Mouse (Mus musculus): ENCODE measurements around the gene Clec18a.
"Not testable (repeated sequence)": the region's sequence is repeated elsewhere in the genome, so short reads cannot be mapped to it uniquely, and the experiment has no call there.

Gene Clec18a

DNA sequence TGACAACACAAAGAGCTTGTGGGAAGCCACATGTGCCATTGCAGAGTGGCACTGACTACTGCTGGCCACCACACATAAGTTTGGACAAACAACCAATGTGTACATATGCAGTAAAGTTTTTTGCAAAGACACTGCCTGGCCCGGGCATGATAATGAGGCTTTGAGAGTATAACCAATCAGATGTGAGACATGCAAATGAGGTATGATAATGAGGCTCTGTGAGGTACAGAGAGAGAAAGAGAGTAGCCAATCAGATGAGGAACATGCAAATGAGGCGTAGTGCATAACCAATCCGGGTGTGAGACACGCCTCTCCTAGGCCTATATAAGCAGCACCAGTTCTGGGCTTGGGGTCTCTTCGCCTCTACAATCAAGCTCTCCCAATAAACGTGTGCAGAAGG is at the start of gene Clec18a:
Gene Clec18a (minus strand): TSS at position 101 of the 400 bp plus-strand sequence.
- DNase-seq (ENCODE audit: low spot score in 2 of 2), result not testable (repeated sequence)

DNA sequence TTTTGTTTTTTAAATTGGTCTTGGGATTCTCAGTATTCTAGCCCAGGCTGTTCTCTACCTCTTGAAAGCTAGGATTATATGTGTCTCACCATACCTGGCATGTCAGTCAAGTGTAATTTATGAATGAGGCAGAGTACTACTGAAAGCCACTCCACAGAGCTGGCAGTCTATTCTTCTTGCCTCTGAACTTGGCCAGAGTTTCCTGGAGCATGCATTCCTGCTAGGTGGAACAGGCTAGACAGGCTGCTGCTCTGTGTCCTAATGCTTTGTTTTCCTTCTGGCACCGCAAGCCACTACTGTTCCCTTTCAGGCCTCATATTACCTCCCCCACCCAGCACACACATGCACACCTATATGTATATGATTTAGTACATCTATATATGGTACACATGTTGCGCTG is 38.5 kb upstream of the Clec18a start:
- DNase-seq (ENCODE audit: low spot score in 2 of 2), result no peak

DNA sequence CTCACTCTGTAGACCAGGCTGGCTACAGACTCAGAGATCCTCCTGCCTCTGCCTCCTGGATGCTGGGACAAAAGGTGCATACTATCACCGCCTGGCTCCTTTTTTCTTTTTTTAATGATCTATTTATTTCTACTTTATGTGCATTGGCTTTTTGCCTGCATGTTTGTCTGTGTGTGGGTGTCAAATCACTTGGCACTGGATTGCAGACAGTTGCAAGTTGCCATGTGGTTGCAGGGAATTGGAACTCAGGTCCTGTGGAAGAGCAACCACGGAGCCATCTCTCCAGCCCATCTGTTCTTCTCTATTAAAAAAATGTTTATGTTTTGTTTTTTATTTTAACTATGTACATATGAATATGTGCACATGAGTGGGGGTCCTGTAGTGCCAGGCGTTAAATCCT is 27.3 kb upstream of the Clec18a start:
- DNase-seq (ENCODE audit: low spot score in 2 of 2), result no peak

DNA sequence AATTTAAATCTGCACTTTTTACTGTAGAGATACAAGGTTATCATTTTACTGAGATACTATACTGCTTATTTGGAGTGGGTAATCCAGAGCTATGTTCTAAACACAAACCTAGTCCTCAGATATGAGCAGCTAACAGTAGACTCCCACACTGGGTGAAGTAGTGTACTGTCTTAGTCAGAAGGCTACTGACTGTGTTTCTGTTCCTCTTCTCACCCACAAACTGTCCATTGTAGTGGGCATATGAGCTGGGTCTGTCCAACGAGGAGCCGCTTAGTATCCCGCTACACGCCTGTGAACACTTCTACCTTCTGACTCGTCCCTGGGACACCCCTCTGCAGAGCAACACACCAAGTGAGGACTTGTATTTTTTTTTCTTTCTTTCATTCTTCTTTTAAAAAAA is 22.7 kb upstream of the Clec18a start:
- no peak for DNase-seq (ENCODE audit: low spot score in 2 of 2)

DNA sequence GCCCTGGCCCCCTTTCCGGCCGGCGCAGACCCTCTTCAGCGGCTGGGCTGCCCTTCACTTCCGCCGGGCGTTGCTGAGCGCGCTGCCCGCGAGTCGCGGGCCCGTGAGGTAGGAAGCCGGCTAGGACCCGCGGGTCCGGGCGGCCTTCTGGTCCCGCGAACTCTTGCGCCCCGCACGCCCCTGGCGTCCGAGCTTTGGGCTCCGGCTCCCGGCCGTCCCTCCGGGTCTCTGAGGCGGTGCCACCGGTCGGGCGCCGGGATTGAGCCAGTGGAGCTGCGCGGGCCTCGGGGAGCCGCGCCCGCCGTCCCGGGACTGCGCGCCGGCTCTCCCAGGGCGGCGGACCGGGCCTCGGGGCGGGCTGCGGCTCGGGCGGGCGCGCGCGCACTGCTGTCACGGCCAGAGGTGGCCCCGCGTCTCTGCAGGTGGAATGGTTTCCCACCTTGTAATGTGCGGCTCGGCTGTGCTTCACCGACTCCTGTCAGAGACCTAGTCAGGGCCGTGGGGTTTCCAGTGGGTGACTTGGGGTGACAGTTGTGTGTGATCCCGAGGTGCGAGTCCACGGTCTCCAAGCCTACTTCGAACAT is 2.6 kb upstream of the Clec18a start:
- DNase-seq (ENCODE audit: low spot score in 2 of 2), result peak in 1 of 2 experiments; percentile 13

DNA sequence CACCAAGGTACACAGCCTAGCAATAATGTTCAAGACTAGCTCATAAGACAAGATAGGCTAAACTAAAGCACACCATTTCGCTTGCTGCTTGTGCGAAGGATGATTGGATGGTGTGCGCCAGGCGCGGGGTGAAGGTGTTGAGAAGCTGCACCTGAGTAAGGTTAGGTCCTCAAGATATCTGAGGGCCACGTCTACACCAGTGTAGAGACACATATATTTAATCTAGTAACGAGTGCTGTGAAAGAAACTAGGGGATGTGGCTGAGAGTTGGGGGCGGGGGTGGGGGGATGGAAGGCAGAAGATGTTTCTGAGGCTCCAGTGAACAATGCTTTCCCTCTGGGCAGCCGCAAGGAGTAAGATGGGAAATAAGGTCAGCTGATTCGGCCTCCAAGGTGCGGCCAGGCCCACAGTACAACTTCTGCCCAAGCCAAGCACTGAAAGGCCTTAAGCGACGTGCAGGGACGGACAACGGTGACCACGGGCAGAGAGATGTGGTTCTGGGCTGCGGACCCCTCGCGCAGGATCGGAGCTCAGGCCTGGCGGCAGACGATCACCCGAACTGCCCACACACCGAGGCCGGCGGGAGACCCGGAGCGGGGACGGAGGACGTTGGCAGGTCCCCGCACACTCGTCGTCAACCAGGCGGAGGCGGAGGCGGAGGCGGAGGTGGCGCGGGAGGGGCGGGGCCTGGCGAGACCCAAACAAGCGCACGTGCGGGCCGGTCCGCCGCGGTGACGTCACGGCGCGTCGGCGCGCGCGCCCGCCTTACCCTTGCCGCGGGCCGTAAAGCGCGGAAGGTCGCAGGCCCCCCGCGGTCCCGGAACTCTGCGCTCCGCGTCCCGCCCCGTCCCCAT is 1.9 kb upstream of the Clec18a start, which contains the start of gene Pdpr:
Gene Pdpr (plus strand): TSS at position 766 of the 854 bp plus-strand sequence.
- DNase-seq (ENCODE audit: low spot score in 2 of 2), result peak; percentile 71 to 85

DNA sequence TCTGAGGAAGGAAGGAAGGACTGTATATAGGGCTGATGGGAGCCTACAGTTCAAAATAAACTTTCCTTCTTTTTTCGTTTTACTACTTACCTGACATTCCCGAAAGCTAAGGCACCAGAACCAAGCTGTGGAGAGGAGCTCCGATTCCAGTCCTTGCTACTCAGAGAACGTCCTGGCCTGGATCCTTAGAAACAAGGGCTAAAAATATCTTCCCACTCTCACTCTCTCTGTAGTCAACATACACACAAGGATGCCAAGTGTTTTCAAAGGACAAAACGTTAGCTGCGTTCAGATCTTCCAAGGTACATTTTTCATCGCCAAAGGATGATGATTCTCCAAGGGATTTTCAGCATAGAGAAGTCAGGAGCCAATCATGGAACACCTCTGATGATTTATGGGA is 520 bp downstream of the Clec18a start:
- peak in 1 of 2 experiments; percentile 16 for DNase-seq (ENCODE audit: low spot score in 2 of 2)

DNA sequence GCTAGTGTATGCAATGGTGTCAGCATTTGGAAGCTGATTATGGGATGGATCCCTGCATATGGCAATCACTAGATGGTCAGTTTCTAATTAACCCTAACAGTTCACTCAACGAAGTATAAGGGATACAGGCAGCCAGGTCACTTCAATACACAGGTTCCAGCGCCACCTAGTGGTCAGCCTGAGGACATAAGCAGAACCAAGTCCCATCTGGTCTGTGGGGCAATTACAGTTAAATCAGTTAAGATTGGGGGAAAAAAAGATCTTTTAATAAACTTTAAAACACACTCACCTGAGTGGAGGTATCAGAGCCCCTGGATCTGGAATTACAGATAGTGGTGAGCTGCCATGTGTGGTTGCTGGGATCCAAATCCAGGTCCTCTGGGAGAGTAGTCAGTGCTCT is 2.1 kb downstream of the Clec18a start:
- DNase-seq (ENCODE audit: low spot score in 2 of 2), result peak; percentile 16 to 50

DNA sequence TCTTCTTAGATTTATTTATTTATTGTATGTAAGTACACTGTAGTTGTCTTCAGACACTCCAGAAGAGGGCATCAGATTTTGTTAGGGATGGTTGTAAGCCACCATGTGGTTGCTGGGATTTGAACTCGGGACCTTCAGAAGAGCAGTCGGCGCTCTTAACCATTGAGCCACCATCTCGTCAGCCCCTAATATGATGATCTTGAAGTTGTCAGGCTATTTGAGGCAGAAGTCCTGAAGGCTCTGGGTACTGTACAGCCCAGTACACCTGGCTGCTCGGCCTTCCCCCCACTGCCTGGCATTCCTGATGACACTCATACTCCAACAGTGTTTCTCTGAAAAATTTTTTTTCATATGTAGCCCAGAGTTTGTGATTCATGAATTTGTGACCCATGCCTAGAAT is 8.3 kb downstream of the Clec18a start:
- DNase-seq (ENCODE audit: low spot score in 2 of 2), result not testable (repeated sequence)

DNA sequence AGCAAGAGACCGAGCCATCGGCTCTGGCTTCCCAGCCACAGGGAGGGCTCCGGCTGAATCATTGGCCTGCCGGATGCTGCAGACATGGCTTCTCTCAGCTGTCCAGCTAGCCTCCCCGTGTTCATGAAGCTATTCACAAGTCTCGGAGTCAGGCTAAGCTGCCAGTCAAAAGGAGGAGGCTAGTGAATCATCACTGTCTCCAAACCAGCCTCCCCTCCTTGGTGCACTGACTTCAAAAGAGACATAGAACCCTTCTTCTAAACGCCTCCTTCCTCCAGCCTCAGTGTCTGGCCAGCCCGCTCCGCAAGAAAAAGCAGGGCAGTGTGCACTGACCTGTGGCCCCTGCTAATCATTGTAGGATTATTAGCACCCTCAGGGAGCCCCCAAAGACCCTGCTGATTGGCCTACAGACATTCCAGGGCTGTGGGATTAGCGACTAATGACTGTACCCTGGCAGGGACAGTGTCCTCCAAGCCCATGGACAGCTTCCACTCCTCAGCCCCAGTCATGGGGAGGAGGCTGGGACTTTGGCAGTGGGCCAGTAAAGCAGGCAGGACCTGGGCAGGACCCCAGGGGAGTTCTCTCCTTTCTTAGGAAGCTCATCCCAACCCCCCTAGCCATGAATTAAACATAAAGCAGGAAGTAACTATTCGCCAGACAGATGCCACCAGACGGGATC is 10.5 kb downstream of the Clec18a start:
- no peak for DNase-seq (ENCODE audit: low spot score in 2 of 2)

DNA sequence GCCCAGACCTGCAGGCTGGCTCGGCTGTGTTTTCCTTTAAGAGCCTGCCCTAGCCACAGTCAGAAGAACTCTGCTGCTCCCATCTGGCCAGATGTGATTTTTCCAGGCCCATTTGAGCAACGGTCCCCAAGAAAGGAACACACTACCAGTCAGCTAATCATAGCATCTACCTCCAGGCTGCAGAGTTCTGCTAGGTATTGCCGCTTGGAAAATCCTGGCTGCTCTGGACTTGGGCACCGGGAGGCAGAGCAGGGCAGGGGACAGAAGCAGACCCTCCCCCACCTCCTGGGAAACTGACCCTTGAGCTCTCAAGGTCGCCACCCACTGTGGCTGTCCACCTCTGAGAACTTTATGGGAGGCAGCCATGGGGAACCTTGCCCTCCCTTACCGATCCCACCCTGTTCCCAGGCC is 12.4 kb downstream of the Clec18a start:
- no peak for DNase-seq (ENCODE audit: low spot score in 2 of 2)

DNA sequence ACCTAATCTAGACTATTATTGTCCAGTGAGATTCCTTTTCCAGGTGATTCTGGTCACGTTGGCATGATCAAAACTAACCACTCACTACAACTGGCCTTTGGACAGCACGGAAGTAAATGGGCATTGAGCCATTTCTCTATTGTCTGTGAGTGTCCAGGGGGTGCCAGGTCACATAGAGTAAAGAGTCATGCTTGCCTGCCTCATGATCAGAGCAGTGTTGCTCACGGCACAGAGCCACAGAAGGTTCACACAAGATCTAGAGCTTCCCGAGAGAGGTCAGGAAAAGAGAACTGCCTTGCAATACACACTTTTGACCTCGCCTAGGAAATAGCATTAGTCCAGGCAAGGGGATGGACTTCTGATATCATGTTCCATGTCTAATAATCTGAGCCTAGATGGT is 12.8 kb downstream of the Clec18a start:
- no peak for DNase-seq (ENCODE audit: low spot score in 2 of 2)

DNA sequence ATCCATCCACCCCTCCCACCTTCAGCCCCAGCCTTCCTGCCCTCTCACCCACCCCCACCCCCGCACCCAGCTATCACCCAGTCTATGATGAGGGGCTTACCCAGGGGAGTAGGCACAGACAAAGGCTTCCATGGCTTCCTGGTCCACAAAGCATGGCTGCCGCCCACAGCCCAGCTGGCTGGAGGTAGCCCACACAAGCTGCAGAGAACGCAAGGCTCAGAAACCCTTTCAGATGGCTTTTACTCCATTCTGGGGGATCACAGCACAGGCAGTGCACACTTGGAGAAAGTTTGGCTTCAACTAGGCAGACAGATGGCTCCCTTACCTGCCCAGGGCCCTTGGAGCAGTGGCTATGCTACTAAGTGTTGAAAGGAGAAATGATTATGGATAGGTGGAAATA is 16.3 kb downstream of the Clec18a start:
- DNase-seq (ENCODE audit: low spot score in 2 of 2), result peak in 1 of 2 experiments; percentile 73

DNA sequence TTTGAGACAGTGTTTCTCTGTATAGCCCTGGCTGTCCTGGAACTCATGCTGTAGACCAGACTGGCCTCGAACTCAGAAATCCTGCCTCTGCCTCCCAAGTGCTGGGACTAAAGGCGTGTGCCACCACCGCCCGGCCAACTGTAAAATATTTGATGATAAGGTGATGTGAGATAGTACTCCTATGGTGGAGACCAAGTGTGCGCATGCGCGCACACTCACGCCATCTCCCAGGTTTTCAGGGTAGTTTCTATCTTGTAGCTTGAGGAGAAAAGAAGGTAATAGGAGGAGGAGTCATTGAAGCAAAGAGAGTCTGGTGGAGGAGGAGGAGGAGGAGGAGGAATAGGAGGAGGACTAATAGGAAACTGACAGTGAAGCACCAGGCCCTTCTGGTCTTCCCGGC is 23.6 kb downstream of the Clec18a start:
- not testable (repeated sequence) for DNase-seq (ENCODE audit: low spot score in 2 of 2)

DNA sequence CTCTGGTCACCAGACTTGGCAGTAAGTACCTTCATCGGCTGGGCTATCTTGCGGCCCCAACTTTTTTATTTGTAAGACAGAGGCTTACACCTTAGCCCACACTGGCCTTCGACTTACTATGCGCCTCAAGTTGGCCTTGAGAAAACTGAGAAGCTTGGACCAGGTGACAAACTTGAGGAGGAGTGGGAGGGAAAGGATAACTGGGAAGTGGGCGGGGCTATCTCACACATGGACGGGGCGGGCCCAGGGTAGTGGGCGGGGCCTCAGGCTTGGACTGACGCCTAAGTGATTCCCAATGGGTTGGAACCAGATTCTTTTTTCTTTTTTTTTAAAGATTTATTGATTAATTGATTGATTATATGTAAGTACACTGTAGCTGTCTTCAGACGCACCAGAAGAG is 24.8 kb downstream of the Clec18a start:
- no peak for DNase-seq (ENCODE audit: low spot score in 2 of 2)

DNA sequence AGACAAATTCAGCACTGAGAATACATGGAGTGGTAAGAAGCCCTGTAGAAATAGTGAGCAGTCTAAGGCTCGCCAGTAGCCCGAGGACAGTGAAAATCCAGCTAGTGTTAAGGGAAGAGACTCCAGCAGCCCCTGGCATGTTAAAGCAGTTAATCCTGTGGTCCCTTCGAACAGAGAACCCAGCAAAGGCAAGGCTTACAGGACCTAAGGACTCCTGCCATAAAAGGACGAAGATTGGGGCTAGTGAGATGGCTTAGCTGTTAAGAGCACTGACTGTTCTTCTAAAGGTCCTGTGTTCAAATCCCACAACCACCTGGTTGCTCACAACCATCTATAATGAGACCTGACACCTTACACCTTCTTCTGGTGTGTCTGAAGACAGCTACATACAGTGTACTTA is 25.9 kb downstream of the Clec18a start:
- DNase-seq (ENCODE audit: low spot score in 2 of 2), result no peak

DNA sequence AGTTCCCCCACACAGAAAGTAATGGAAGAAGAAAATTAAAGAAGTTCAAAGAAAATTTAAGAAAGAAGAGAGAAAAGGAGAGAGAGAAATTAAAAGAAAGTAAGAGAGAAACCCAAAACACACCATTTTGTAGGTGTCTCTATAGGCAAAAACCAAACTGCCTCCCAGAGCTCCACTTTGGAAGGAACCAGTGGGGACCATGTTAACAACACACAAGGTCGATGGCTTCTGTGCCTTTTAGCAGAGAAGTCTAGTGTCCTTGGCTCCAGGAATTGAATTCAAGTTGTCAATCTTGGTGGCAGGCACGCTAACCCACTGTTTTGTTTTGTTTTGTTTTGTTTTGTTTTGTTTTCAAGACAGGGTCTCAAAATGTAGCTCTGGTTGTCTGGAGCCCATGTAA is 29.3 kb downstream of the Clec18a start:
- DNase-seq (ENCODE audit: low spot score in 2 of 2), result no peak

DNA sequence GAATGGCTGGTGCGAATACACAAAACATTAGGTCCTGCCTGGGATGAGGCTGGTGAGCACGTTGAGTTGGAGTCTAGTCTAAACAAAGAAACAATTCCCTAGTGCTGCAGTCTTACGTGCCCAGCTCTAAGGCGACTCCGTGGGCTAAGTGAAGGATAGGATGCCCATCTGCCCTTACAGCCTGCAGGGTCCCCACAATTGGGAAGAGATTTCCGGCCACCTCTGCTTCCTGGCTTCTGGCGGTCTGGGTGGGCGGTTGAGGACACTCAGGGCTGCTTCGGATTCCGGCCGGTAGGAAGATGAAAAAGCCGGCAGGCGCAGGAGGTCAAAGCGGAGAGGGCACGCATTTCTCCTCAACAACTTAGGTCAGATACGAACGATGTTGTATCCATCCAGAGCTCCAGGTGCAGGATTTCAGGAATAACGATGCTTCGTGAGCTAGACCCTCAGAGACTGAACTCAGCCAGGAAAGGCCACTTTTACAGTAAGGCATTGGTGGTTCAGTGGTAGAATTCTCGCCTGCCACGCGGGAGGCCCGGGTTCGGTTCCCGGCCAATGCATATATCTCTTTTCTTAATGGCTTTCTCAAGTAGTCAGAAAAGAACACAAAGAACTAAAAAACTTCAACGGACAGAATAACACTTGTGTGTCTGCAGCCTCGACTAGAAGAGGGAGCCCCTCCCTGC is 30.0 kb downstream of the Clec18a start:
- peak; percentile 79 to 96 for DNase-seq (ENCODE audit: low spot score in 2 of 2)

DNA sequence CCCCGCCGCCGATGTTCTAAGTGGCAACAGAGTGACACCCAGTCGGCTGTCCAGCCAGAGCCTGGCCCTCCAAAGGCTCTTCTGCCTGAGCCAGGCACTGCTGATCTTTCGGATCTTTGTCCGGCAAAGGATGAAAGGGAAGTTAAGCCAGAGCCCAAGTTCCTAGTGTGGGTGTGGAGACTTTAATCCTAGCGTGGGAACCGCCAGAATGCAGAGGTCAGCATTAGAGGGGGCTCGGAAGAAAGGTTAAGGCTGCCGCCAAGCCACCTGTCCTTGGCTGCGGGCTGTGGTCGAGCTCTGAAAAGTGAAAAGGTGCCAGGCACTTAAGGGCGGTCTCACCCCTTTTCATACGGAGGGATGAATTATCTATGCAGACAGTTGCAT is 30.5 kb downstream of the Clec18a start:
- no peak for DNase-seq (ENCODE audit: low spot score in 2 of 2)

DNA sequence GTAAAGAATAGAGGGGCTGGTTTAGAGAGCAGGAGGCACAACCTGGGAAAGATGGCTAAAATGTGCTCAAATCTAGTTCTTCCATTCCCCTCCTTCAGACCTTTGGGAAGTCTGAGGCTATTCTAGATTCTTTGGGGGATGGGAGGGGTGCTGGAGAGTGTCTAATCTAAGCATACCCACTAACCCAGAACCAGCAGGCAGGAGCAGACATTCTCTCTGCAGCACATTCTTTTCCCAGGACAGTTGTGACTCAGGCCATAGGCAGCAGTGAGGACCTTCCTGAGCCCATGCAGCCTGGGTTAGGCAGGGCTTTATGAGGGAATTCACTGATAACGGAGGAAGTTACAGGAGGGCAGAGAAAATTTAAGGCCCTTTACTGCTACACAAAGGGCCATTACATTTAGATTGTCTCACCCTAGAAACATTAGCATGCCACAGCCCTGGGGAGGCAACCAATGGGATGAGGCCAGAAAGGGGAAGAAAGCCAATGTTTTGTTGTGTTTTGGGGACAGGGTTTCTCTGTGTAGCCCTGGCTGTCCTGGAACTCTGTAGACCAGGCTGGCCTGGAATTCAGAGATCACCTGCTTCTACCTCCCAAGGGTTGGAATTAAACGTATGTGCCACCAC is 33.2 kb downstream of the Clec18a start:
- no peak for DNase-seq (ENCODE audit: low spot score in 2 of 2)

DNA sequence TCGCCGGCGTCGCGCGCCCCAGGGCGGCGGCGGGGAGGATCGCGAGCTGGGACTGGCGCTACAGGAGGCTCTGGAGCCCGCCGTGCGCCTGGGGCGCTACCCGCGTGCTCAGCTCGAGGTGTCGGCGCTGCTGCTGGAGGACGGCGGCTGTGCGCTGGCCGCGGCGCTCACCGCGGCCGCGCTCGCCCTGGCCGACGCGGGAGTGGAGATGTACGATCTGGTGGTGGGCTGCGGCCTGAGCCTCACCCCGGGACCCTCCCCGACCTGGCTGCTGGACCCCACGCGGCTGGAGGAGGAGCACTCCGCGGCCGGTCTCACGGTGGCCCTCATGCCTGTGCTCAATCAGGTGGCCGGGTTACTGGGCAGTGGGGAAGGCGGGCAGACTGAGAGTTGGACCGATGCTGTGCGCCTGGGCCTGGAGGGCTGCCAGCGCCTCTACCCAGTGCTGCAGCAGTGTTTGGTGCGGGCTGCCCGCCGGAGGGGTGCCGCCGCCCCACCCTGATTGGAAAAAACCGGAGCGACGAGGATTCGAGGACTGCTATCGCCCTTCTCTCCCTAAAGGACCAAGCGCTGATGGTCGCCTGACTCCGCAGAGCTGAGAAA is 35.4 kb downstream of the Clec18a start:
- DNase-seq (ENCODE audit: low spot score in 2 of 2), result no peak

Measured in left cerebral cortex, adult 9 months (tissue).